Mouse (Mus musculus) C2C12 (cell line): ENCODE results near the gene Rgs5.

Source experiments
- CEBPB ChIP-seq: IDR thresholded peaks from one replicate; pipeline ENCODE4 v1.6.1; 2011; ENCODE audit warnings: low read depth, mild to moderate bottlenecking, control low read depth, moderate library complexity
- CTCF ChIP-seq: IDR thresholded peaks from one replicate; pipeline ENCODE4 v1.5.1; 2011; ENCODE audit not compliant: control insufficient read depth, insufficient read depth, insufficient read length
- MYOG ChIP-seq: IDR thresholded peaks from one replicate; pipeline ENCODE4 v1.6.1; 2011; ENCODE audit not compliant: control insufficient read depth, insufficient read length; ENCODE audit errors: extremely low read depth
- USF1 ChIP-seq: IDR thresholded peaks from one replicate; pipeline ENCODE4 v1.6.1; 2011; ENCODE audit warnings: low read depth, mild to moderate bottlenecking, control low read depth, moderate library complexity

- TF ChIP-seq CEBPB = no peak
- TF ChIP-seq CTCF = no peak
- no peak for TF ChIP-seq MYOG
- TF ChIP-seq USF1 = no peak
Measured at GRCm38 (mm10) chr1:169695356-169695755, 40.1 kb downstream of the Rgs5 start.
